Mouse (Mus musculus) MN1 (cell line): ENCODE measurements around the gene Zbtb14.

Source experiments
- DNase-seq: peaks from one replicate; pipeline ENCODE4 v3.0.0-alpha.2; 2016; ENCODE audit warnings: low spot score

Zbtb14 gene

GRCm38 (mm10) chr17:69382511-69383100 is at the start of gene Zbtb14:
Gene Zbtb14 (plus strand): TSS chr17:69383050.
- DNase-seq, result peak; percentile 98

- DNase-seq, result no peak
These were observed 36.8 kb upstream of the Zbtb14 start for GRCm38 (mm10) chr17:69346056-69346455.

GRCm38 (mm10) chr17:69349014-69349531 is 33.8 kb upstream of the Zbtb14 start:
- DNase-seq, result peak; percentile 23

GRCm38 (mm10) chr17:69365049-69365448 is 17.8 kb upstream of the Zbtb14 start:
- DNase-seq, result peak; percentile 47

- DNase-seq, result no peak
These were observed 2.0 kb upstream of the Zbtb14 start for GRCm38 (mm10) chr17:69380838-69381237.

GRCm38 (mm10) chr17:69383201-69383940 is 521 bp downstream of the Zbtb14 start:
- peak; percentile 86 for DNase-seq

GRCm38 (mm10) chr17:69383941-69384665 is 1.3 kb downstream of the Zbtb14 start:
- peak; percentile 80 for DNase-seq

- DNase-seq, result no peak
These were observed 13.5 kb downstream of the Zbtb14 start for GRCm38 (mm10) chr17:69396147-69397033.

GRCm38 (mm10) chr17:69397163-69397562 is 14.3 kb downstream of the Zbtb14 start:
- DNase-seq, result no peak

- DNase-seq, result no peak
These were observed 15.2 kb downstream of the Zbtb14 start for GRCm38 (mm10) chr17:69398092-69398491.

- DNase-seq, result no peak
These were observed 18.3 kb downstream of the Zbtb14 start for GRCm38 (mm10) chr17:69401146-69401545.

- no peak for DNase-seq
These were observed 33.3 kb downstream of the Zbtb14 start for GRCm38 (mm10) chr17:69416163-69416562.

- peak; percentile 97 for DNase-seq
These were observed 34.2 kb downstream of the Zbtb14 start for GRCm38 (mm10) chr17:69416920-69417661.

- no peak for DNase-seq
These were observed 35.0 kb downstream of the Zbtb14 start for GRCm38 (mm10) chr17:69417724-69418373.

- DNase-seq, result peak; percentile 84
These were observed 38.7 kb downstream of the Zbtb14 start for GRCm38 (mm10) chr17:69421592-69421991.

GRCm38 (mm10) chr17:69437836-69438235 is 55.0 kb downstream of the Zbtb14 start:
- no peak for DNase-seq

- peak; percentile 44 for DNase-seq
These were observed 55.6 kb downstream of the Zbtb14 start for GRCm38 (mm10) chr17:69438486-69438885.

- peak; percentile 80 for DNase-seq
These were observed 56.2 kb downstream of the Zbtb14 start, which contains the start of gene Akain1 for GRCm38 (mm10) chr17:69438990-69439491. Gene Akain1 (plus strand): TSS chr17:69439326.

- DNase-seq, result peak; percentile 79
These were observed 57.0 kb downstream of the Zbtb14 start for GRCm38 (mm10) chr17:69439571-69440480.
